Mouse (Mus musculus) neural tube, embryonic 11.5 days (tissue): ENCODE measurements at regions not wholly inside any gene's neighbourhood (a gene's known extent, or its start where the extent isn't known, plus 50 kb on each side); places are given as distances from the start of the nearest gene placed in this dataset.

Experiments used
- ATAC-seq: fragments of 200-750 bp; cut with Nextera tagmentation; 2 replicates; pipeline ENCODE4 v1.8.0; 2017; ENCODE audit warnings: moderate number of reproducible peaks, mild to moderate bottlenecking, moderate TSS enrichment, moderate library complexity; ENCODE audit not compliant: insufficient read depth, low FRiP score, low TSS enrichment
- DNase-seq: peaks from one replicate; pipeline ENCODE4 v3.0.0-alpha.2; 2015; ENCODE audit warnings: low spot score
- H3K27ac ChIP-seq: fragments of 300-500 bp; sonication (generic); 2 replicates; pipeline ENCODE4 v1.5.1; 2014; ENCODE audit warnings: low read depth, mild to moderate bottlenecking, low read length
- H3K27me3 ChIP-seq: fragments of 300-500 bp; sonication (generic); 2 replicates; pipeline ENCODE4 v1.6.1; 2014; ENCODE audit warnings: mild to moderate bottlenecking, low read length, mixed read lengths; ENCODE audit not compliant: control insufficient read depth, insufficient read depth
- H3K36me3 ChIP-seq: fragments of 300-500 bp; sonication (generic); 2 replicates; pipeline ENCODE4 v1.6.1; 2014; ENCODE audit warnings: mild to moderate bottlenecking, low read length, moderate library complexity, mixed read lengths; ENCODE audit not compliant: control insufficient read depth, insufficient read depth
- H3K4me1 ChIP-seq: fragments of 300-500 bp; sonication (generic); 2 replicates; pipeline ENCODE4 v1.6.1; 2014; ENCODE audit warnings: low read length, mixed read lengths; ENCODE audit not compliant: control insufficient read depth, insufficient read depth
- H3K4me2 ChIP-seq: fragments of 300-500 bp; sonication (generic); 2 replicates; pipeline ENCODE4 v1.6.1; 2014; ENCODE audit warnings: low read depth, mild to moderate bottlenecking, moderate library complexity
- H3K4me3 ChIP-seq: fragments of 300-500 bp; sonication (generic); 2 replicates; pipeline ENCODE4 v1.5.1; 2014; ENCODE audit warnings: low read depth, low read length
- H3K9ac ChIP-seq: fragments of 300-500 bp; sonication (generic); 2 replicates; pipeline ENCODE4 v1.6.1; 2014; ENCODE audit warnings: mild to moderate bottlenecking, low read length
- H3K9me3 ChIP-seq: fragments of 300-500 bp; sonication (generic); 2 replicates; pipeline ENCODE4 v1.6.1; 2016; ENCODE audit warnings: low read length; ENCODE audit not compliant: control insufficient read depth
- WGBS: fragments of 180-500 bp; shearing (Covaris S2); extraction: QIAGEN DNeasy Blood & Tissue Kit; methylation state at CpG from one replicate; pipeline ENCODE4 v1.1.7; 2014; 5-methylcytosine and 5-hydroxymethylcytosine counted together

DNA sequence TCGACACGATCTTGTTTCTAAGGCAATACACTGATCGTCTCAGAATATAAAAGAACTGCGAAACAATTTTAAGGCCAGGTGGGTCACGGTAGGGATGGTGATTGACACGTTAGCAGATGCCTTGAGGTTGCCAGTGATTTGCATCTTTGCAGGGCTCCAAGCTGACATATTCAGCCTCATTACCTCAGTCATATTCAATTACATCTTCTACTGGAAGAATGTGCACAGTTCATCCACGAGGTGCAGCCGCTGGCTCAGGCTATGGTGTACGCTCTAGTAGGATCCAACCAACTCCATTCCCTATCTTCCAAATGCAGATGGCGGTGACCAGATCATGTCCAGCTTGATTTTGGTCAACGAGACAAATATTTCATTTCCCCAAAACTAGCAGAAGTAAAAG, 450.5 kb upstream of the Pik3r1 start:
- H3K4me2 ChIP-seq, result no peak overlapping the region
- no peak overlapping the region for H3K4me3 ChIP-seq
- no peak overlapping the region for H3K9ac ChIP-seq
- no peak for DNase-seq
- H3K9me3 ChIP-seq, result no peaks in the 10 kb centered on the region
- H3K4me1 ChIP-seq, result no peaks in the 10 kb centered on the region
- no peaks in the 10 kb centered on the region for H3K27me3 ChIP-seq
- no peak for ATAC-seq
- H3K36me3 ChIP-seq, result no peaks in the 10 kb centered on the region
- H3K27ac ChIP-seq, result no peak overlapping the region
- WGBS, result 93% methylated on average over 11 of the region's 11 CpGs

DNA sequence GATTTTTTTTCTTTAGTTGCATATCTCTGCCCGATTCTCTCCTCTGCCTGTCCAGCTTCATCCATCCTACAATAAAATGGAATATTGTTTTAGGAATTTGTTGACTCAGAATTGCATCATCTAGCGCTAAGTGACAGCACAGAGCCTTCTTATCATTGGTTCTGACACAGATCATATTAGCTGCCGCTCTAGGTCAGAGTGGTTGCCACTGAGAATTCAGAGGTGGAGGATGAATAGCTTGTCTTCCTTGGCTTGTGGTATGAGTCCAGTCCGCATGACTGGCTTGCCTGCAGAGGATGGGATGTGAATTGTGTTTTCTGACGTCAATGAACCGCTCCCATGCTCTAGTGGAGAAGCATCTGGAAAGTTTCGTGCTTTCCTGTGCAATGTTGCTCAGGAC, 462.3 kb upstream of the Cd180 start:
- Histone ChIP-seq H3K4me3 (no peak overlapping the region), H3K4me2 (no peak overlapping the region), H3K9ac (no peak overlapping the region), H3K4me1 (no peaks in the 10 kb centered on the region), H3K27me3 (no peaks in the 10 kb centered on the region), H3K9me3 (no peaks in the 10 kb centered on the region), H3K36me3 (no peaks in the 10 kb centered on the region), H3K27ac (no peak overlapping the region)
- ATAC-seq (no peak), DNase-seq (no peak)
- WGBS, result 86% methylated on average over 7 of the region's 7 CpGs

DNA sequence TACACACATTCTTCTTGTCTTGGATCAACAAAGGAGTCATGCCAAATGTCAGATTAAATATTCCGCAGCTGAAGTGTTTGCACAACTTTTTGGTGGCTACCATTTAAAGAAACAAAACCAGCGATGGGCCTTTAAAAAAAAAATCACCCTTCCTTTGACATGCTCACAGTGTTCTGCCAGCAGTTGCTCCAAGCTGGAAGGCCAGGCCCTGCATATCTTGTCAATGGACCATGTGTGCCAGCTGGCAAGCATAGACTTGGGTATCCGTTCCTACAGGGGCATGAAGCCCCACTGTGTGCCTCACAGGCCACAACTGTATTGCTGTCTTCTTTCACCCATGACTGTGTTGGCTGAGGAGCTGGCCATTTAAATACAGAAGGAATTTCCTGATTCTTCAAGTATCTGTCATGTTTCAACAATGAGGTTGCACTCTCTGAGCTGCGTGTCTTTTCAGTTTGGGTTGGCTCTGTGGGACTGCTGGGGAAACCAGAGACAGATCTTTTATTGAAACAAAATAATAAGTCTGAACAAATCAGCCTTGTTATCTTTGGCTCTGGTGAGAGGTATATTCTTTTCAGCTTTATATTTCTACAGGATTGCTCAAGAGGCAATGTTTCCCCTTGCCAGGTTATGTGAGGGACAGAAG, 460.9 kb upstream of the Cd180 start:
- no peak overlapping the region for H3K27ac ChIP-seq
- no peak overlapping the region for H3K9ac ChIP-seq
- no peaks in the 10 kb centered on the region for H3K9me3 ChIP-seq
- 88% methylated on average over 4 of the region's 4 CpGs for WGBS
- H3K36me3 ChIP-seq, result no peaks in the 10 kb centered on the region
- no peaks in the 10 kb centered on the region for H3K4me1 ChIP-seq
- no peak for ATAC-seq
- no peak overlapping the region for H3K4me3 ChIP-seq
- no peak overlapping the region for H3K4me2 ChIP-seq
- no peaks in the 10 kb centered on the region for H3K27me3 ChIP-seq
- no peak for DNase-seq

DNA sequence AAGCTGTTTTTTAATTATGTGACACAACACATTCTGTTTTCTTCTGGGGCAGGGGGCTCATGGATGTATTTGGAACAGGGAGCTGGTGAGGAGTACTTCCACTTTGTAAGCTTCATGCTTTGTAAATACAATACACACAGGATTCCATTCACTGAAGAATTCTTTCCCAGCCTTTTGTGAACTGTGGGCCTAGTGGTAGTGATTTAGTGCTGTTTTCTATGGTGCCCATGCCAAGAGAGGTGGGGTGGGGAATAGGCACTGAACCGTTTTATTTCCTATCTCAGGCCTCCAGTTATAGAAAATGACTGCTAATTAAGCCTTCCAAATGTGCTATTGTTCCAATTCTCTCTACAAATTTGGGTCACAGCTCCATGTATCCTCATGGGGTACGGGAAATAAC, 442.5 kb upstream of the Cd180 start:
- H3K36me3 ChIP-seq, result no peaks in the 10 kb centered on the region
- no peak for DNase-seq
- no peak overlapping the region for H3K4me3 ChIP-seq
- H3K9me3 ChIP-seq, result no peaks in the 10 kb centered on the region
- H3K9ac ChIP-seq, result no peak overlapping the region
- peak; percentile 41; the same call in 1 of the 2 replicates for ATAC-seq
- WGBS, result 65% methylated on average over 2 of the region's 2 CpGs
- no peak overlapping the region for H3K27ac ChIP-seq
- no peak overlapping the region for H3K4me2 ChIP-seq
- no peaks in the 10 kb centered on the region for H3K27me3 ChIP-seq
- no peaks in the 10 kb centered on the region for H3K4me1 ChIP-seq

DNA sequence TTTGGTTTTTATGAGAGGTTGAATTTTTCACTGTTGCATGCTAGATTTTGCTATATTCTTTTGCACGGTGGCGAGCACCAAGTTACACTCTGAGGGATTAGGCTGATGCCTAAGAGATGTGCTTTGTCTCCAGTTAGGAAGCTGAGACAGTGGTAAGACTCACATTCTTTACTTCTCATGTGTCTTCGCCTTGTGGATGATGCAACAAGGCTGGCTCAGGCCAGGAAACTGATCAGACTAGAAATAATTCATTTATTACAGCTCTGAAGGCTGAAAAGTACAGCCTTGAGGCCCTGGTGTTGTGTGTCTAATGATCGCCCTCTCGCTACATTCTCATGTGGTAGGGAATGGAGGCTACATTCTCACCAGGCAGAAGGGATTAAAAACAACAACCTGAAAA, 441.6 kb upstream of the Cd180 start:
- H3K4me2 ChIP-seq, result no peak overlapping the region
- no peak overlapping the region for H3K4me3 ChIP-seq
- no peaks in the 10 kb centered on the region for H3K4me1 ChIP-seq
- no peaks in the 10 kb centered on the region for H3K27me3 ChIP-seq
- ATAC-seq, result no peak
- no peak overlapping the region for H3K9ac ChIP-seq
- no peak for DNase-seq
- no peak overlapping the region for H3K27ac ChIP-seq
- 92% methylated on average over 5 of the region's 5 CpGs for WGBS
- no peaks in the 10 kb centered on the region for H3K9me3 ChIP-seq
- H3K36me3 ChIP-seq, result no peaks in the 10 kb centered on the region

DNA sequence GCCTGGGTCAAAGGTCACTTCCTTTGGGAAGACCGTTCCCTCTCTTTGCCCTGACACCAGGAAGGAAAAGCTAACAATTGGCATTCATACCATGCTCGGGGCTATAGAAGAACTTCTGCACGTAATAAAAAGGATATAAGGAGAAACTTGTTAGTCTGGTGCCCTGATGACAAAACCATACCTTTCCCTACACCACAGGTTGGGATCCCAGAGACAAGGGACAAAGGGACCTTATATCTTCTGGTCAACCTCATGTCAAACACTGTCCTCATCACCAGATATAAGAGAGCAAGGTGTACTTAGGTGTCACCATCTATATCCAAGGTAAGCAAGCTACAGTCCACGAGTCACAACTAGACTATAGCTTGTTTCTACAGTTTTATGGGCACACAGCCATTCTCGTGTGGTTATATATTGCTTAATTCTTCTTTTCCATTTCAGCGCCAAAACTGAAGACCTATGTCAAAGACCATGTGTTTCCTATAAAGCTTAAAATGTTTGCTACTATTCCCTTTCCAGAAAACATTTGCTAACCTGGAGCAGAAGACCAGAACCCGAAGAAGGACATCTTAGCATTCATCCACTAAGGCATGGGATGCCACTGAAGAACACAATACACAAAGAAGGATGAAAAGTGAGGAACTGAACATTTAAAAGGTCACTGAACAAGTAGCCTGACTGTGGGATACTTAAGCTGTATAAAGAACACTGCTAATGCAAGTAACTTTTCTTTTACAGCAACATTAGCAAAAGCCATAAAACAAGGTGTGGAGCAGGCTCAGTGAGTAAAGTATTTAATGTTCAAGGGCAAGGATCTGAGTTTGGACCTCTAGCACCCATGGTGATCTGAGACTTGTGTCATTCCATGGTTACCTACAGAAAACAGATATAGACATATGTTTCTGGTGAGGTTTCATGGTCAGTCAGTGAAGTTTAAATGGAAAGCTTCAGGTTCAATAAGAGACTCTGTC, 437.7 kb upstream of the Cd180 start:
- ATAC-seq, result no peak
- Histone ChIP-seq H3K4me1 (no peaks in the 10 kb centered on the region), H3K4me2 (no peak overlapping the region), H3K4me3 (no peak overlapping the region), H3K9me3 (no peaks in the 10 kb centered on the region), H3K27ac (no peak overlapping the region), H3K36me3 (no peaks in the 10 kb centered on the region), H3K9ac (no peak overlapping the region), H3K27me3 (no peaks in the 10 kb centered on the region)
- DNase-seq, result no peak
- 77% methylated on average over 7 of the region's 7 CpGs for WGBS

DNA sequence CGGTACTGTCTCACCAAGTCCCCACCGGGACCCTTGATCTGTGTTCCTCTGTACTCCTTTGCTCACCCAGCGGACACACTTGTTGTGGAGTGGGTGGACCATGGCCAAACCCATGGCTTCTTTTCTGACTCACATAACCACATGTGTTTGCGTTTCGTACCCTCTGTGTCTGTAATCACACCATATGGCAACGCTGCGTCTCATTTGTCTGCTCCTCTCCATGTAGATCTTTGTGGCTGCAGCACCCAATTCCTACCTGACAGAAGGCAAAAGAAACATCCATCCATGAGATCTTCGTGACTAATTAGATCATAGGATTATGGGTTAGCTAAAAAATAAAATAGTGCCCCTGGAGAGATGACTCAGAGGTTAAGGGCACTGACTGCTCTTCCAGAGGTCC, 435.2 kb upstream of the Cd180 start:
- no peaks in the 10 kb centered on the region for H3K36me3 ChIP-seq
- H3K27me3 ChIP-seq, result no peaks in the 10 kb centered on the region
- no peak for ATAC-seq
- no peak overlapping the region for H3K4me3 ChIP-seq
- H3K27ac ChIP-seq, result no peak overlapping the region
- no peaks in the 10 kb centered on the region for H3K4me1 ChIP-seq
- WGBS, result 92% methylated on average over 8 of the region's 8 CpGs
- no peak overlapping the region for H3K4me2 ChIP-seq
- no peak for DNase-seq
- H3K9ac ChIP-seq, result no peak overlapping the region
- H3K9me3 ChIP-seq, result no peaks in the 10 kb centered on the region

DNA sequence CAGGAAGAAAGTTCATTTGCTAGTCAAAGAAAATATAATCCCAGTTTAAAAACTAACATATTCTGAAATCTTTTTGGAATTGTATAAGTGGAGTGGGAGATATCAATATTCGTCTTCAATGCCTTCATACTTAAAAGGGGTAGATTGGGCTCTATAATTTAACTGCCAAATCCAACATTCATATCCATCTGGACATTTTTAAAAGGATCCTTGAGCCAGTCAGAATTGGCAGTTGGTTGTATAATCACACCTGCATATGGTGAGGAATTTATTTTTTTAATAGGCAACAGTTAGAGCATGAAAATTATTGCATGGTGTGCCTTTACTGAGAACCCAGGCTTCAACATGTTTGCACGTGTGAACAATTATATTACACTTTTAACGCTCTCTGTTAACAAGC, 419.5 kb upstream of the Cd180 start:
- Histone ChIP-seq H3K4me1 (no peaks in the 10 kb centered on the region), H3K27ac (no peak overlapping the region), H3K9me3 (no peaks in the 10 kb centered on the region), H3K4me3 (no peak overlapping the region), H3K4me2 (no peak overlapping the region), H3K27me3 (no peaks in the 10 kb centered on the region), H3K36me3 (no peaks in the 10 kb centered on the region), H3K9ac (no peak overlapping the region)
- no peak for ATAC-seq
- DNase-seq, result no peak
- WGBS, result 88% methylated on average over 3 of the region's 3 CpGs

DNA sequence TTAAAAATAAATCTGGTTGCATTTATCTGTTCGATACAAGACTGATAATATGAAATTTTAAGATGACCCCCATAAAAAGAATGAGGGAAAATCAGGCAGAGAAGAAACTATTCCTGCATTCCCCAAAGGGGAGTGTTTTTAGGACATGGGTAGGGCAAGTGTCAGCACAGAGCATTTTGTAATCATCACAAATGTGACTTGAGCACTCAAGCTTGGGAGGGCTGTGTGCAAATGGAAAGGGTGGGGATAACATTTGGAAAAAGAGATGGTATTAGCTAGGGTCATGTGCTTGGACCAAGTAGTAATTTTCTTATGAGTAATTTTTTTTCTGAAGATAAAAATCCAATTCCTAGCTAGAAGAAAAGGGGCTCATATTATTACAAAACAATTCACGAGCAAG, 418.1 kb upstream of the Cd180 start:
- H3K4me3 ChIP-seq, result no peak overlapping the region
- H3K9me3 ChIP-seq, result no peaks in the 10 kb centered on the region
- no peak overlapping the region for H3K4me2 ChIP-seq
- no peak for DNase-seq
- no peak overlapping the region for H3K27ac ChIP-seq
- H3K36me3 ChIP-seq, result no peaks in the 10 kb centered on the region
- H3K4me1 ChIP-seq, result no peaks in the 10 kb centered on the region
- no peak for ATAC-seq
- H3K9ac ChIP-seq, result no peak overlapping the region
- WGBS, result 88% methylated on average over 2 of the region's 2 CpGs
- H3K27me3 ChIP-seq, result no peaks in the 10 kb centered on the region
